Mouse (Mus musculus) heart, adult 2 months (tissue): ENCODE results near the gene Sv2c. TPM values are rescaled to one million over a fixed set of nuclear protein-coding genes. Genes with fewer than 3 reads are reported as not detected.
"Not testable (repeated sequence)": the region's sequence is repeated elsewhere in the genome, so short reads cannot be mapped to it uniquely, and the experiment has no call there.

Experiments
- DNase-seq, 2 experiments: peaks; one replicate each; pipeline ENCODE4 v3.0.0; 2021
- H3K27ac ChIP-seq: fragments of 200-600 bp; 2 replicates; pipeline ENCODE4 v1.8.1; 2022
- H3K27me3 ChIP-seq: fragments of 200-500 bp; 2 replicates; pipeline ENCODE4 v1.6.1; 2012; ENCODE audit warnings: mild to moderate bottlenecking, low read length, inconsistent platforms, mixed read lengths; ENCODE audit not compliant: control insufficient read depth, insufficient read depth
- H3K36me3 ChIP-seq: fragments of 200-500 bp; 2 replicates; pipeline ENCODE4 v1.6.1; 2012; ENCODE audit warnings: low read length, inconsistent platforms; ENCODE audit not compliant: control insufficient read depth, insufficient read depth
- H3K4me1 ChIP-seq: fragments of 200-500 bp; 2 replicates; pipeline ENCODE4 v1.6.1; 2011; ENCODE audit warnings: low read length; ENCODE audit not compliant: control insufficient read depth, insufficient read depth
- H3K4me3 ChIP-seq: fragments of 200-600 bp; 2 replicates; pipeline ENCODE4 v1.8.1; 2022
- H3K79me2 ChIP-seq: fragments of 200-500 bp; replicated peaks from 2 replicates; pipeline ENCODE4 v1.6.1; 2012; ENCODE audit warnings: mild to moderate bottlenecking, inconsistent platforms, low read length, moderate library complexity, mixed read lengths; ENCODE audit not compliant: control insufficient read depth, insufficient read depth
- H3K9ac ChIP-seq: fragments of 200-500 bp; 2 replicates; pipeline ENCODE4 v1.6.1; 2012; ENCODE audit warnings: low read depth, mild to moderate bottlenecking, control low read depth, inconsistent platforms, low read length, mixed read lengths
- CTCF ChIP-seq: fragments of 200-600 bp; IDR thresholded peaks from 2 replicates; pipeline ENCODE4 v1.8.1; 2022; ENCODE audit warnings: antibody characterized with exemption, mild to moderate bottlenecking, moderate library complexity
- EP300 ChIP-seq: fragments of 200-500 bp; IDR thresholded peaks from 2 replicates; pipeline ENCODE4 v1.6.1; 2011; ENCODE audit warnings: low read depth, low read length, control low read depth; ENCODE audit not compliant: insufficient read depth
- POLR2A ChIP-seq: fragments of 200-500 bp; IDR thresholded peaks from 2 replicates; pipeline ENCODE4 v1.6.1; 2011; ENCODE audit warnings: mild to moderate bottlenecking, low read depth, low read length, control low read depth; ENCODE audit not compliant: insufficient read depth
- WGBS: fragments of 180-500 bp; shearing (Covaris S2); methylation state at CpG from one replicate; pipeline ENCODE4 v1.1.7; 2018; 5-methylcytosine and 5-hydroxymethylcytosine counted together
- intact Hi-C: fragments of 180-260 bp; cut with DNase I; formaldehyde crosslinking; loops from one replicate; pipeline ENCODE4 v1.15.1; 2025
- polyA plus RNA-seq: library from polyadenylated mRNA; depleted of rRNA; stranded (reverse); fragments of >200 nt; gene quantifications from 2 replicates; pipeline ENCODE4 v1.2.3, GENCODE M21; 2012
- total RNA-seq, 2 experiments: library from RNA; stranded (reverse); gene quantifications; 2 replicates each; pipeline ENCODE4 v1.2.3; 2021

Gene Sv2c
- total and polyA plus RNA-seq, 3 experiments = 0.23 to 0.48 (median 0.41) TPM

GRCm38 (mm10) chr13:96085581-96086302 is 46.6 kb downstream of the Sv2c start:
- WGBS = 86% methylated on average over 7 of the region's 7 CpGs
- Histone ChIP-seq H3K4me1 (no peaks in the 10 kb centered on the region), H3K27me3 (no peaks in the 10 kb centered on the region), H3K9ac (no peak overlapping the region), H3K4me3 (no peak overlapping the region), H3K79me2 (no peaks in the 10 kb centered on the region), H3K27ac (no peak overlapping the region), H3K36me3 (no peaks in the 10 kb centered on the region)
- no peak for DNase-seq
- intact Hi-C loops = no loop called here
- TF ChIP-seq POLR2A (no peak), EP300 (no peak), CTCF (no peak)

- H3K27ac ChIP-seq, H3K27me3 ChIP-seq, H3K36me3 ChIP-seq, H3K4me3 ChIP-seq, intact Hi-C loops, DNase-seq, H3K79me2 ChIP-seq, H3K9ac ChIP-seq, H3K4me1 ChIP-seq: not testable (repeated sequence)
- 78% methylated on average over 1 of the region's 1 CpGs for WGBS
Measured at GRCm38 (mm10) chr13:96081754-96082153, 50.6 kb downstream of the Sv2c start, which contains the start of gene Gm17190. Gene Gm17190 (plus strand): TSS chr13:96082054.

GRCm38 (mm10) chr13:96081276-96081675 is 51.1 kb downstream of the Sv2c start, which contains the start of gene Gm20075:
Gene Gm20075 (minus strand): TSS chr13:96081376.
- H3K4me1 ChIP-seq, H3K27ac ChIP-seq, H3K36me3 ChIP-seq, H3K4me3 ChIP-seq, H3K9ac ChIP-seq, DNase-seq, intact Hi-C loops, H3K79me2 ChIP-seq, H3K27me3 ChIP-seq: not testable (repeated sequence)
- WGBS = 77% methylated on average over 3 of the region's 3 CpGs

GRCm38 (mm10) chr13:96073555-96073954 is 58.8 kb downstream of the Sv2c start:
- H3K36me3 ChIP-seq = no peaks in the 10 kb centered on the region
- no peaks in the 10 kb centered on the region for H3K4me1 ChIP-seq
- 63% methylated on average over 8 of the region's 8 CpGs for WGBS
- no peak overlapping the region for H3K27ac ChIP-seq
- TF ChIP-seq EP300 (no peak), POLR2A (no peak), CTCF (no peak)
- no peak for DNase-seq
- H3K4me3 ChIP-seq = no peak overlapping the region
- no peak overlapping the region for H3K9ac ChIP-seq
- H3K27me3 ChIP-seq = 0 out of 2 replicates have a peak, but pooled peaks cover 2% of the 10 kb centered on the region
- intact Hi-C loops = no loop called here
- no peaks in the 10 kb centered on the region for H3K79me2 ChIP-seq

GRCm38 (mm10) chr13:96052755-96053154 is 79.6 kb downstream of the Sv2c start:
- Histone ChIP-seq H3K27ac (no peak overlapping the region), H3K4me3 (no peak overlapping the region), H3K79me2 (no peaks in the 10 kb centered on the region), H3K9ac (no peak overlapping the region), H3K36me3 (no peaks in the 10 kb centered on the region), H3K27me3 (no peaks in the 10 kb centered on the region), H3K4me1 (no peaks in the 10 kb centered on the region)
- WGBS = 71% methylated on average over 3 of the region's 3 CpGs
- TF ChIP-seq CTCF = no peak
- TF ChIP-seq POLR2A = no peak
- TF ChIP-seq EP300 = no peak
- no peak for DNase-seq
- intact Hi-C loops = no loop called here

GRCm38 (mm10) chr13:96045396-96045795 is 87.0 kb downstream of the Sv2c start:
- H3K4me3 ChIP-seq = no peak overlapping the region
- WGBS = 59% methylated on average over 5 of the region's 5 CpGs
- no peaks in the 10 kb centered on the region for H3K27me3 ChIP-seq

More at GRCm38 (mm10) chr13:96045396-96045795, 87.0 kb downstream of the Sv2c start:
- Histone ChIP-seq H3K27ac (no peak overlapping the region), H3K36me3 (no peaks in the 10 kb centered on the region), H3K4me1 (no peaks in the 10 kb centered on the region), H3K79me2 (no peaks in the 10 kb centered on the region), H3K9ac (no peak overlapping the region)
- TF ChIP-seq EP300 (no peak), POLR2A (no peak), CTCF (no peak)
- no peak for DNase-seq
- intact Hi-C loops = no loop called here
